Mouse (Mus musculus) naive thymus-derived CD4-positive, alpha-beta T cell, adult 5 months (primary cell): ENCODE results near the gene Dedd2. TPM values are rescaled to one million over a fixed set of nuclear protein-coding genes. Genes with fewer than 3 reads are reported as not detected.

Experiments used
- polyA plus RNA-seq: library from polyadenylated mRNA; unstranded; fragments of 100-300 nt; shearing (Covaris generic); gene quantifications from one replicate; pipeline ENCODE4 v1.2.1, GENCODE M21; 2017

Dedd2 gene
- 133 TPM for polyA plus RNA-seq

GRCm38 (mm10) chr7:25220457-25221101 is at the start of gene Dedd2:
Gene Dedd2, minus strand, starts transcription at chr7:25220615.

GRCm38 (mm10) chr7:25267301-25267750 is 46.9 kb upstream of the Dedd2 start, which contains the start of gene Cic:
Gene Cic, plus strand, starts transcription at chr7:25267704.

GRCm38 (mm10) chr7:25250141-25250972 is 29.9 kb upstream of the Dedd2 start, which contains the start of gene Erf:
Gene Erf, minus strand, starts transcription at chr7:25250761.

GRCm38 (mm10) chr7:25237249-25238014 is 17.0 kb upstream of the Dedd2 start, which contains the start of gene Gsk3a:
Gene Gsk3a, minus strand, starts transcription at chr7:25237851.

GRCm38 (mm10) chr7:25221102-25221883 is 878 bp upstream of the Dedd2 start, which contains the start of gene Zfp526:
Gene Zfp526, plus strand, starts transcription at chr7:25221425.

GRCm38 (mm10) chr7:25179606-25180161 is 40.7 kb downstream of the Dedd2 start, which contains the start of gene Pou2f2:
Gene Pou2f2, minus strand, starts transcription at chr7:25179726.

Other genes with a start within 250 kb of the Dedd2 start
- 964 TPM for gene Rabac1, start 247.9 kb downstream of the Dedd2 start, polyA plus RNA-seq
- 1.2 TPM for gene Atp1a3, start 214.7 kb downstream of the Dedd2 start, polyA plus RNA-seq
- 2.4 TPM for gene Grik5, start 148.3 kb downstream of the Dedd2 start, polyA plus RNA-seq
- gene Zfp574, start 148.0 kb downstream of the Dedd2 start, polyA plus RNA-seq, result 39.2 TPM
- gene Pou2f2, start 40.9 kb downstream of the Dedd2 start, polyA plus RNA-seq, result 7.1 TPM
- 2.0 TPM for gene Zfp526, start 810 bp upstream of the Dedd2 start, polyA plus RNA-seq
- gene Gsk3a, start 17.2 kb upstream of the Dedd2 start, polyA plus RNA-seq, result 90.3 TPM
- 7.3 TPM for gene Erf, start 30.1 kb upstream of the Dedd2 start, polyA plus RNA-seq
- 43.5 TPM for gene Cic, start 47.1 kb upstream of the Dedd2 start, polyA plus RNA-seq
- 9.6 TPM for gene Pafah1b3, start 77.4 kb upstream of the Dedd2 start, polyA plus RNA-seq
- gene Prr19, start 80.8 kb upstream of the Dedd2 start, polyA plus RNA-seq, result not detected
- gene Tmem145, start 85.5 kb upstream of the Dedd2 start, polyA plus RNA-seq, result not detected
- gene Megf8, start 96.5 kb upstream of the Dedd2 start, polyA plus RNA-seq, result not detected
- gene Cnfn, start 149.1 kb upstream of the Dedd2 start, polyA plus RNA-seq, result not detected
- gene Lipe, start 178.1 kb upstream of the Dedd2 start, polyA plus RNA-seq, result 9.5 TPM
- gene Cxcl17, start 192.3 kb upstream of the Dedd2 start, polyA plus RNA-seq, result not detected